Mouse (Mus musculus) midbrain, embryonic 10.5 days (tissue): Measurements from ENCODE around the gene Leng8. TPM values are rescaled to one million over a fixed set of nuclear protein-coding genes. Genes with fewer than 3 reads are reported as not detected.
"Not testable (repeated sequence)": the region's sequence is repeated elsewhere in the genome, so short reads cannot be mapped to it uniquely, and the experiment has no call there.

ENCODE experiments used
- DNase-seq: peaks from one replicate; pipeline ENCODE4 v3.0.0-alpha.2; 2017; ENCODE audit warnings: low spot score
- H3K27ac ChIP-seq: fragments of 300-500 bp; sonication (generic); replicated peaks from 2 replicates; pipeline ENCODE4 v1.5.1; 2016; ENCODE audit warnings: mild to moderate bottlenecking
- H3K27me3 ChIP-seq: fragments of 300-500 bp; sonication (generic); 2 replicates; pipeline ENCODE4 v1.6.1; 2016; ENCODE audit warnings: low read depth, mild to moderate bottlenecking; ENCODE audit not compliant: poor library complexity, severe bottlenecking
- H3K36me3 ChIP-seq: fragments of 300-500 bp; sonication (generic); 2 replicates; pipeline ENCODE4 v1.6.1; 2016; ENCODE audit warnings: mild to moderate bottlenecking, moderate library complexity
- H3K4me1 ChIP-seq: fragments of 300-500 bp; sonication (generic); 2 replicates; pipeline ENCODE4 v1.6.1; 2016
- H3K4me3 ChIP-seq: fragments of 300-500 bp; sonication (generic); 2 replicates; pipeline ENCODE4 v1.5.1; 2016; ENCODE audit warnings: mild to moderate bottlenecking, moderate library complexity
- H3K9me3 ChIP-seq: fragments of 300-500 bp; sonication (generic); replicated peaks from 2 replicates; pipeline ENCODE4 v1.6.1; 2016; ENCODE audit warnings: mild to moderate bottlenecking
- WGBS: fragments of 180-500 bp; shearing (Covaris S2); methylation state at CpG from one replicate; pipeline ENCODE4 v1.1.7; 2016; 5-methylcytosine and 5-hydroxymethylcytosine counted together
- polyA plus RNA-seq: library from polyadenylated mRNA; unstranded; fragments of >200 nt; fragmentation: Nextera tagmentation; extraction: Ambion mirVana; gene quantifications from 2 replicates; pipeline ENCODE4 v1.2.1, GENCODE M21; 2016

The Leng8 gene
- polyA plus RNA-seq, 1 experiment from 2014 or later: 63.1 TPM

GRCm38 (mm10) chr7:4154356-4154755 is 17.5 kb downstream of the Leng8 start:
- 80% methylated on average over 5 of the region's 5 CpGs for WGBS
- H3K4me1 ChIP-seq: peaks cover 22% of the 10 kb centered on the region
- no peaks in the 10 kb centered on the region for H3K9me3 ChIP-seq
- no peak overlapping the region for H3K27ac ChIP-seq
- H3K4me3 ChIP-seq: no peak overlapping the region
- no peaks in the 10 kb centered on the region for H3K36me3 ChIP-seq
- no peak for DNase-seq
- H3K27me3 ChIP-seq: peaks cover 35% of the 10 kb centered on the region

GRCm38 (mm10) chr7:4154976-4155375 is 18.1 kb downstream of the Leng8 start:
- Histone ChIP-seq H3K27me3 (peaks cover 34% of the 10 kb centered on the region), H3K36me3 (no peaks in the 10 kb centered on the region), H3K9me3 (no peaks in the 10 kb centered on the region), H3K4me3 (no peak overlapping the region), H3K27ac (no peak overlapping the region), H3K4me1 (peaks cover 19% of the 10 kb centered on the region)
- WGBS: 28% methylated on average over 4 of the region's 4 CpGs
- DNase-seq: no peak

- H3K4me1 ChIP-seq: peaks cover 27% of the 10 kb centered on the region
- H3K36me3 ChIP-seq, DNase-seq, H3K9me3 ChIP-seq, H3K4me3 ChIP-seq, H3K27me3 ChIP-seq, H3K27ac ChIP-seq: not testable (repeated sequence)
- 93% methylated on average over 4 of the region's 4 CpGs for WGBS
Measured at GRCm38 (mm10) chr7:4161596-4161995, 24.8 kb downstream of the Leng8 start.

- WGBS: 1% methylated on average over 11 of the region's 11 CpGs
Measured at GRCm38 (mm10) chr7:4163571-4164072, 26.8 kb downstream of the Leng8 start.

GRCm38 (mm10) chr7:4164090-4164910 is 27.5 kb downstream of the Leng8 start, which contains the start of gene Cdc42ep5:
Cdc42ep5 (minus strand) TSS chr7:4164860.
- under 1% methylated on average over 19 of the region's 20 CpGs for WGBS
- H3K27me3 ChIP-seq: no peaks in the 10 kb centered on the region
- H3K27ac ChIP-seq: peak within 1 kb of the TSS; percentile 69
- H3K36me3 ChIP-seq: no peaks in the 10 kb centered on the region
- H3K9me3 ChIP-seq: no peaks in the 10 kb centered on the region
- peak within 1 kb of the TSS; percentile 47 for H3K4me3 ChIP-seq
- peak; percentile 61 for DNase-seq
- peaks cover 31% of the 10 kb centered on the region for H3K4me1 ChIP-seq

More at GRCm38 (mm10) chr7:4163571-4164072, 26.8 kb downstream of the Leng8 start:
- Histone ChIP-seq H3K27me3 (no peaks in the 10 kb centered on the region), H3K4me3 (peak overlapping the region; percentile 47), H3K9me3 (no peaks in the 10 kb centered on the region), H3K27ac (peak overlapping the region; percentile 69), H3K36me3 (no peaks in the 10 kb centered on the region), H3K4me1 (peaks cover 31% of the 10 kb centered on the region)
- DNase-seq: no peak

- WGBS: 23% methylated on average over 3 of the region's 3 CpGs
- Histone ChIP-seq H3K27ac (no peak overlapping the region), H3K4me3 (peak overlapping the region; percentile 0; the same call in 1 of the 2 replicates), H3K27me3 (no peaks in the 10 kb centered on the region), H3K4me1 (peaks cover 31% of the 10 kb centered on the region), H3K9me3 (no peaks in the 10 kb centered on the region), H3K36me3 (no peaks in the 10 kb centered on the region)
- DNase-seq: no peak
Measured at GRCm38 (mm10) chr7:4165286-4165685, 28.4 kb downstream of the Leng8 start.

- no peak overlapping the region for H3K27ac ChIP-seq
- peaks cover 27% of the 10 kb centered on the region for H3K4me1 ChIP-seq
- no peaks in the 10 kb centered on the region for H3K27me3 ChIP-seq
- H3K4me3 ChIP-seq: no peak overlapping the region
- no peak for DNase-seq
- no peaks in the 10 kb centered on the region for H3K36me3 ChIP-seq
- no peaks in the 10 kb centered on the region for H3K9me3 ChIP-seq
Measured at GRCm38 (mm10) chr7:4167098-4167497, 30.3 kb downstream of the Leng8 start.

GRCm38 (mm10) chr7:4170193-4170938 is 33.5 kb downstream of the Leng8 start:
- H3K36me3 ChIP-seq: no peaks in the 10 kb centered on the region
- no peak overlapping the region for H3K27ac ChIP-seq
- H3K27me3 ChIP-seq: no peaks in the 10 kb centered on the region
- WGBS: 85% methylated on average over 6 of the region's 6 CpGs
- H3K4me1 ChIP-seq: peaks cover 5% of the 10 kb centered on the region
- no peaks in the 10 kb centered on the region for H3K9me3 ChIP-seq
- no peak for DNase-seq
- H3K4me3 ChIP-seq: no peak overlapping the region

- H3K27ac ChIP-seq: no peak overlapping the region
- DNase-seq: no peak
- no peak overlapping the region for H3K4me3 ChIP-seq
- H3K9me3 ChIP-seq: no peaks in the 10 kb centered on the region
- H3K36me3 ChIP-seq: no peaks in the 10 kb centered on the region
- no peaks in the 10 kb centered on the region for H3K4me1 ChIP-seq
- 53% methylated on average over 3 of the region's 3 CpGs for WGBS
- no peaks in the 10 kb centered on the region for H3K27me3 ChIP-seq
Measured at GRCm38 (mm10) chr7:4178438-4178837, 41.6 kb downstream of the Leng8 start.

Other genes with a start within 250 kb of the Leng8 start
- not detected in 2 replicates for gene Gm14548, start 238.9 kb upstream of the Leng8 start, polyA plus RNA-seq
- gene Lilra6, start 221.5 kb upstream of the Leng8 start, polyA plus RNA-seq: not detected in 2 replicates
- gene Lair1, start 73.8 kb upstream of the Leng8 start, polyA plus RNA-seq: 0.47 and 1.3 TPM in 2 replicates
- gene Ttyh1, start 17.6 kb upstream of the Leng8 start, polyA plus RNA-seq: 21.9 and 45.3 TPM in 2 replicates
- 1.4 and 1.9 TPM in 2 replicates for gene Leng9, start 13.3 kb downstream of the Leng8 start, polyA plus RNA-seq
- gene Cdc42ep5, start 27.8 kb downstream of the Leng8 start, polyA plus RNA-seq: 18.1 and 20.1 TPM in 2 replicates
- gene Lilra5, start 100.7 kb downstream of the Leng8 start, polyA plus RNA-seq: not detected in 2 replicates
- not detected in 2 replicates for gene Ncr1, start 200.7 kb downstream of the Leng8 start, polyA plus RNA-seq